Mouse (Mus musculus): Measurements from ENCODE around the gene Smchd1.

The Smchd1 gene

GRCm38 (mm10) chr17:71310486-71311339, 164.4 kb downstream of the Smchd1 start:
- DNase-seq (ENCODE audit: low read depth, low spot score), result peak; percentile 32

GRCm38 (mm10) chr17:71309711-71310485, 165.2 kb downstream of the Smchd1 start:
- peak; percentile 51 for DNase-seq (ENCODE audit: low read depth, low spot score)

DNA sequence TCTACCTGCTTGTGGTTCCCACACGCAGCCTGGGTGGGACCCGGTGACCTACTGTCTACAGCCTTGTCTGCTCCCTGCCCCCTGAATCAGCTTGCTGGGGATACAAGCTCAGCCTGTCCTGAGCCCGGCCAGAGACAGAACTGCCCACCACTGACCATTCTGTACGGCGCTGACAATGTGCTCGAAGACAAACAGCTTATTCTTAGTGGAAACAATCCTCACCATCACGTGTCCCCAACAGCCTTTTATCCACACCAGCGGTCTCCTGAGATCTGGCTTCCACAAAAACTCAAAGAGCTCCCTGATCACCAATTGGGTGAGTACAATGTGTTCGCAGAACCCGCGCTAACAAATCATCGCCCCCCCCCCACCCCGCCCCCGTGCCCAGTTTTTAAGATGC, 166.0 kb downstream of the Smchd1 start:
- no peak for DNase-seq (ENCODE audit: low read depth, low spot score)

- no peak for DNase-seq (ENCODE audit: low read depth, low spot score)
Observed at GRCm38 (mm10) chr17:71308296-71308695, 166.8 kb downstream of the Smchd1 start.

- DNase-seq (ENCODE audit: low read depth, low spot score), result no peak
Observed at GRCm38 (mm10) chr17:71307251-71307790, 167.8 kb downstream of the Smchd1 start.

GRCm38 (mm10) chr17:71306716-71307115, 168.4 kb downstream of the Smchd1 start:
- DNase-seq (ENCODE audit: low read depth, low spot score), result no peak

- DNase-seq (ENCODE audit: low read depth, low spot score), result no peak
Observed at GRCm38 (mm10) chr17:71306091-71306490, 169.1 kb downstream of the Smchd1 start.

DNA sequence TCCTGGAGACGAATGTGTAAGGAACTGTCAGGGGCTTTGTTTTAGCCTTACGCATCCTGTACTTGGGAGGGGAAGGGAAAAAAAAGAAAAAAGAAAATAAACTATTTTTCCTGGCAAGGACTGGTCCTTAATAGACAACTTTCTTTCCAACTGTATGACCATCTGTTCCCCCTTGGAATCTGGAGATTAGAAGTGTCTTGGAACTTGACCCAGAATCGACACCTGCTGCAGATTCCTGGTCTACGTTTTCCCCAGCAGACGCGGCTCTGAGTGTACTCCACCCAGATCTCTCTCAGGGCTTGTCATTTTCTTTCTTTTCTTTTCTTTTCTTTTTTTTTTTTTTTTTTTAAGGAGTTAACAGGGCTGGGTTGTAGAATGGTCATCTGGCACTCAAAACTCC, 171.7 kb downstream of the Smchd1 start:
- DNase-seq (ENCODE audit: low read depth, low spot score), result no peak

DNA sequence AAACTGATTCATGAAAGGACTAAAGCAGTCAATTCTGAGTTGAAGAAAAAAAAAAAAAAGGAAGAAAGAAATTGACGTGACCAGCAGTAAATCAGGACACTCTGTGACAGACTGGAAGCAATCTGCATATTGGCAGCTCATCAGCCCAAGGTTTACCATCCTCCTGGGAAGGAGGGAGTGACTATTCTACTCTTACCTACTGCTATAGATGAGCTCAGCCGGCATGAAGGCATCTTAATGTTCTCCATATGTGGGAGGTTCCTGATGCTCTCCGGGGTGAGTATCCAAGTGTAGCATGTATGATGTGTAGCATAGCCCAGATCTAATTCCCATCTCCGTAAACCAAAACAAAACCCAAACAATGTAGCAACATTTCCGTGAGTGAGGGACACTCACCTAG, 173.7 kb downstream of the Smchd1 start:
- no peak for DNase-seq (ENCODE audit: low read depth, low spot score)

DNA sequence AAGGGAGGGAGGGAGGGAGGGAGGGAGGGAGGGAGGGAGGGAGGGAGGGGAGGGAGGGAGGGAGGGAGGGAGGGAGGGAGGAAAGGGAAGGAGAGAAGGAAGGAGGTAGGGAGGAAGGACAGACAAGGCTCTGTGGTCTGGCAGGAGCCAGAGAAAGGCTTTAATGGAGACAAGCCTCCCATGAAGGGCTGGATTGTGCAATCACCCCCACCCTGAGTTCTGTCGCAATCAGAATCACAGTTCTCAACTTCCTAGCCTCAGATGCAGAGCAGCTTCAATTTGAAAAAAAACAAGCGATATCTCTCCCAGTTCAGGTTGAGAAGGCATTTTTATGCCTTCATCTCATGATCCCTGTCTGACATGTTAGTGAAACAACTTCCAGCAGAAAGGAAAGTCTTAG, 174.8 kb downstream of the Smchd1 start:
- DNase-seq (ENCODE audit: low read depth, low spot score), result no peak

GRCm38 (mm10) chr17:71299879-71300278, 175.3 kb downstream of the Smchd1 start:
- no peak for DNase-seq (ENCODE audit: low read depth, low spot score)

DNA sequence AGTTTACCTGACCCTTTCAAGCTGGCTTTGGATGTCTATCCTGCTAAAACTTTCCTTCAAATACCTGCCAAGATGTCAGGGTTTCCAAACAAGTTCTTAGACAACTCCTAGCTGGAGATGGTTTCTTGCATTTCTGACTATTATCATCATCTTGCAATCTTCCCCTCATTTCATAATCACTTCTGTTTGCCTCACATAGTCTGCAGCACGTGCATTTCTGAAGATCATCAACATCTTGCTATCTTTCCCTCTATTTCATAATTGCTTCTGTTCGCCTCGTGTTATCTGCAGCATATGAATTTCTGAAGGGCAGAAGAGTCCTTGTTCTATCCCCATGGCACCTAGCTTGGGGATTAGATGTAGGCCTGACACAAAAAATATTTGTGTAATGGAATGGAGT, 180.6 kb downstream of the Smchd1 start:
- DNase-seq (ENCODE audit: low read depth, low spot score), result no peak
